Mouse (Mus musculus) activated CD4-positive, CD25-positive, alpha-beta regulatory T cell, adult 4 months (primary cell): ENCODE results near the gene Rbms2. TPM values are rescaled to one million over a fixed set of nuclear protein-coding genes. Genes with fewer than 3 reads are reported as not detected.

Source experiments
- ATAC-seq: one replicate; pipeline ENCODE4 v1.8.0; 2017
- polyA plus RNA-seq, 2 experiments: library from polyadenylated mRNA; unstranded; fragments of 100-300 nt; shearing (Covaris generic); gene quantifications; one replicate each; pipeline ENCODE4 v1.2.1; 2017

Rbms2 gene
- polyA plus RNA-seq, 2 experiments from 2014 or later = 20.9 to 25.0 TPM

DNA sequence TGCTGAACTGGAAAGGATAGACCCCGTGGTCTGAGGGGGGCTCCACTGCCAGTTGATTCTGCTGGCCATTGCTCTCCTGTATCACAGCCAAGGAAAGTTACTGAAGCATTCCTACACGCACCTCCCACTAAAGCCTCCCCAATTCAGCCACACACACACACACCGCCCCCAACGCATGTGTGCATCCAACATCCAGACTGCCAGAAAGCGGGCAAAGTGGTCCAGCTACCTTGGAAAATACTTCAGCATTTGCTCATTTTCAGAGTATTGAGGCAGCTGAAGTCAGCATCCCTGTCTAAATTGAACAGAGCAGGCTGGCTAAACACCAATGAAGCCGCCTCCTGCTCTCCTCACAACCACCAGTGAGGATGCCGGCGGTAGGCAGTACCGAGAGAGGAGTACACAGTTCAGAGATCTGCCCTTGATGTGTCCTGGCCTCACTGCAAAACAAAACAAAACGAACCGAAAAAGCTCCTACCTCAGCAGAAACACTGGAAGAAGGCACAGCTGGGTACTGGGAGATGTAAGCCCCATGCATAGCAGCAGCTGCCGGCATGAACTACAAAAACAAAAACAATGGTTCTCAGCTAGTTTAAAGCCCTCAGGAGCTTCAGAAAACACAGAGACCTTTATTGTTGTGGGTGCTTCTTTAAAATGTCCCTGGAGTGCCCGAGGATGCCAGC, 46.3 kb downstream of the Rbms2 start:
- no peak for ATAC-seq

DNA sequence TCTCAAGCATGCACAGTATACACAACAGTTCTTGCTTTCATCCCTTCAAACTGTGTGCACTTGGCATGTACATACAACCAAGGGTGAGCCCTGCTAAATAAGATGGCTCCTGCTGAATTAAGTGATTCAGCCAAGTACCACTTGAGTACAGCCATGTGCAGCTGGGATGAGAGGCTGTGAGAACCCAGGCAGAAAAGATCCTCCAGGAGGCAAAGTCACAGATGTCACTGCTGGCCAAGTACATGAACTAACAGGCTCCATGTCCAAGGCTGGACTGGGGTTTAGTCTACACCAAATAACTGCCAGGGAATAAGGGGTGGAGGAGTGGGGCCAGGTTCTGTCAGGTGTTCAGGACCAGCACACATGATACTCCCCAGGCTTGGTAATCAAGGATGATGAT, 48.3 kb downstream of the Rbms2 start:
- ATAC-seq = no peak

DNA sequence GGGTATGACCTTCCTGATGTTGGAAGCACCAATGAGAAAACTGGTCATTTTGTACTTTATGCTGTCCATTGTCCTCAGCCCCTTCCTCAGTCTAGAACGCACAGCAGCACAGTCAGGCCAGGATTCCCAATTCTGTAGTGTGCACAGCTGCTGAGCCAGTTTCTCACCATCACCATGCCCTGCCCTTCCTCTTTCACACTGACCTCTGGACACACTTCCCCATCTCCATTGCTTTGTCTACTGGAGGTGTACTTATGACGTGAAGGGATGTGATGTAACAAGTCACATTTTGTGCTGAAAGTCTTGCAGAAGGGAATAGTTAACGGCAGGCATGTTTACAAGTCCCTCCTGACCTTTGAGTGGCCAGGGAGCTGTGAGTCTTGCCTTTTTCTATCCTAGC, 48.8 kb downstream of the Rbms2 start:
- no peak for ATAC-seq

DNA sequence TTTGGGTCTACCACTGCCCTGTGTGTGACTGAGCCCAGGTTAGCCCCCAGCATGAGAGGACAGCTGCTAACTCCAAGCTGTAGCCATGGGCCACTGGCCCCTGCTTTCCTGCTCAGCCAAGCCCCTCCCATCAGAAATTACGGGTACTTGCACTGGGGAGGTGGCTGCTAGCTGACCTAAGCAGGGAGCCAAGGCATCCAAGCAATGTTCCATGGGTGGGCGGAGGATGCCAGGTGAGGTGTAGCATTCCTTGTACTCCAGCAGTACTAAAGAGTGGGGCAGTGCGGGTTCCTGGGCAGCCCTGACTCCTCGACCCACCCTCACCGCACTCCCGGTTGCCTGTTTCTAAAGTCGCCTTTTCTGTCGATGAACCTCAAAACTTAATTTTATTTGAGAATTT, 52.0 kb downstream of the Rbms2 start:
- no peak for ATAC-seq

DNA sequence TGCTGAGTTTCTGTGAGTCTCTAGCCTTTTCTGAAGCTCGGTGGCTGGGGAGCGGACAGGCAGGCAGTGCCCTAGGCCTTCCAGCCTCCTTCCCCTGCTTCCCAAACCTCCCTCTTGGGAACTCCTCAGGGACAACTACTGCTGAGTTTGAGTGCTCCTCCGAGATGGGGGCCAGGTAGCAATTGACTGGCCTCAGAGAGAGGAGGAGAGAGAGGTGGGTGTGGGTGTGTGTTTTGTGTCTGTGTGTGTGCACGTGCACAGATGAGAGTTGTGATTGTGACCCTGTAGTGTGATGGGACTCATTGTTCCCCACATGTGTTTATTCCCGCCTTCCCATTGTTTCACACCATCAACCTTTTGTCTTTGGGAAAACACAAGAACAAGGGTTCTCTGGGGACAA, 52.6 kb downstream of the Rbms2 start:
- ATAC-seq = no peak

DNA sequence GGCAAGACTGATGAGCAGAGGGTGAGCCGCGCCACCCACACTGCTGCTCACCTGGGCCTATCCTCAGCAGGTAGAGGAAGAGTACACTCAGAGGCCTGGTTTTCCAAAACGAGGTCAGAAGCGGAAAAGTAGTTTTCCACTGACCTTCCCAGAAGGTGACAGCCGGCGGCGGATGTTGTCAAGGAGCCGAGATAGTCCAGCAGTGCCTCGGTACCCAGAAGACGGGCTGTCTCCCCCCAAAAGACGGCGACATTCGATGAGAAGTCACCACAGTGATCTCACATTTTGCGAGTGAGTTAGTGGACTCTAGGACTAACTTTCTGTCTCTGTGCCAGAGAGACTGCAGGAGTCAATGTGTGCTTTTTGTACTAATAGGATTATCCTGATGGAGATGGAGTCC, 54.1 kb downstream of the Rbms2 start:
- no peak for ATAC-seq

DNA sequence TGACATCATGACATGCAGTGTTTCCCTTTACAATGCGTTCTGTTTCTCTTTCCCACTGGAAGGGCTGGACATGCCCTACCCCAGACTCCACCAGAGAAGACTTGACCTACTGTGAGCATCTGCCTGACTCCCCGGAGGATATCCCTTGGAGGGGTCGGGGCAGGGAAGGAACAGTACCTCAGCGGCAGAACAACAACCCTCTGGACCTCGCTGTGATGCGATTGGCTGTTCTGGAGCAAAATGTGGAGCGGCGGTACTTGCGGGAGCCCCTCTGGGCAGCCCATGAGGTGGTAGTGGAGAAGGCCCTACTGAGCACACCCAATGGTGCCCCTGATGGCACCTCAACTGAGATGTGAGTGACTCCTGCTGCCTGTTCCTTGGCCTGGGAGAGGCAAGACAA, 55.3 kb downstream of the Rbms2 start:
- ATAC-seq = no peak

DNA sequence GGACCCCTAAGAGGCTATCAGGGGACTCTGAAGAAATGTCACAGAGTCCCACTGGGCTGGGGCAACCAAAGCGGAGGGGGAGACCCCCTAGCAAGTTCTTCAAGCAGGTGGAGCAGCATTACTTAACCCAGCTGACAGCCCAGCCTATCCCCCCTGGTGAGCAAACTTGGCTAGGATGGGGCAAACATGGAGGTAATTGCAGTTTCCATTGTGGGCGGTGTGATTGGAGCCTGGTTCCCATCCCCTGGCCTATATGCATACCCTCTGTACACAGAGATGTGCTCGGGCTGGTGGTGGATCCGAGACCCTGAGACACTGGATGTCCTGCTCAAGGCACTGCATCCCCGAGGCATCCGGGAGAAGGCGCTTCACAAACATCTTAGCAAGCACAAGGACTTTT, 56.3 kb downstream of the Rbms2 start:
- ATAC-seq = no peak

DNA sequence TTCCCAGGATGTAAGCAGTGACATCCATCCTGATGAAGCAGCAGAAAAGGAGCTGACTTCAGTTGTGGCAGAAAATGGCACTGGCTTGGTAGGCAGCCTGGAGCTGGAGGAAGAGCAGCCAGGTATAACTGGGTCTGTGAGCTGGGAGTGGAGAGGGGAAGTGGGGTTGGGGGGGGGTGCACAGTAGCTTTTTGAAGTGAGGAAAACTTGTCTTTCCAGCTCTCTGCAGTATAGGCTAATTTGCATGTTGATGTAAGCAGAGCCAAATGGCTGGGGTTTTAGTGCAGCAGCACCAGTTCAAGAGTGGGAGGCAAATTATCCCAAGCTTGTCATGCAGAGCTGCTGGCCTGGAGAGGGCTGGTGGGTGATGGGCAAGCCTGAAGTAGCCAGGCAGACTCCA, 68.9 kb downstream of the Rbms2 start:
- no peak for ATAC-seq

DNA sequence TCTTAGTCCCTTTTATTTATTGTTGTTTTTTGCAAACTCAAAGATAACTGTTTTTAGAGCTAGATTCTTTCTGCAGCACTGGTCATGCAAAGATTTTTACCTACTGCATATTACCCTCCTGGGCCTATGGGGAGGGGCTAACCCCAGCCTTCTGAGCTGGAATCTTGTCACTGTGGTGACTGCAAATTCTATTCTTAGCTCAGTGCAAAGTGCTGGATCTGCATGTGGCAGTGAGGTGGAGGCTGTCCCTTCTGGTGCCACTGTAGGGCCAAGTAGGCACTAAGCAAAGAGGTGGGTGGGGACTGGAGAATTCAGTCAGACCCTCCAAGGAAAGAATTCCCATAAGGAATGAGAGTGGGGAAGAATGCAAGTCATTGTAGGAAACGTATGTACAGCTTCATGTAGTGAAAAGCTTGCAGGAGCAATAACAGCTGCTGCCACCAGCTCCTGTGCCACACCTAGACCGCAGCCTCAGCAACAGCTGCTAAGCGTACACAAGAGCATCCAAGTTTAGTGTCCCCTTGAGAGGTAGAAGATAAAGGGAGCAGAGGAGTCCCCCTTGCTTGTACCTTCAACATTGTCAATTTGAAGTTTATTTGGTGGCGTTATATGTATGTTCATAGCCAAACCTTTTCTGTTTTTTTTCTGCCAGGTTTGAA, 69.9 kb downstream of the Rbms2 start:
- no peak for ATAC-seq

DNA sequence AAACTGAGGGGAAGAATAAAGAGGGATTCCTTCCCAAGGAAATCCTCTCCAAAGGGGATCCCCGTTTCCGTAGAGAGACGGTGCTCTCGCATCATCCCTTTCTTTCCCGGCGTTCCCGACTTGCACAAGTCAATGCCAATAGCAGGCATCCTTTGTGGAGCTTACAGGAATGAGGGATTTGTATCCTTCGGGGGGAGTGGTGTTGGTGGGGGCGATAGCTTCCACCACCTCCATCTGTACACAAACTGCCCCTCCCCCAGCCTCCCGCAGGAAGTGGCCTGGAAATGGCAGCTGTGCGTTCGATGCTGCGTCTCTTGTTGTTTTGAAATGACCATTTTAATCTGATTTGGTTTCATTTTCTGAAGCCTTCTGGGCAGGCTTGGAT, 82.5 kb downstream of the Rbms2 start:
- ATAC-seq = peak; percentile 26

DNA sequence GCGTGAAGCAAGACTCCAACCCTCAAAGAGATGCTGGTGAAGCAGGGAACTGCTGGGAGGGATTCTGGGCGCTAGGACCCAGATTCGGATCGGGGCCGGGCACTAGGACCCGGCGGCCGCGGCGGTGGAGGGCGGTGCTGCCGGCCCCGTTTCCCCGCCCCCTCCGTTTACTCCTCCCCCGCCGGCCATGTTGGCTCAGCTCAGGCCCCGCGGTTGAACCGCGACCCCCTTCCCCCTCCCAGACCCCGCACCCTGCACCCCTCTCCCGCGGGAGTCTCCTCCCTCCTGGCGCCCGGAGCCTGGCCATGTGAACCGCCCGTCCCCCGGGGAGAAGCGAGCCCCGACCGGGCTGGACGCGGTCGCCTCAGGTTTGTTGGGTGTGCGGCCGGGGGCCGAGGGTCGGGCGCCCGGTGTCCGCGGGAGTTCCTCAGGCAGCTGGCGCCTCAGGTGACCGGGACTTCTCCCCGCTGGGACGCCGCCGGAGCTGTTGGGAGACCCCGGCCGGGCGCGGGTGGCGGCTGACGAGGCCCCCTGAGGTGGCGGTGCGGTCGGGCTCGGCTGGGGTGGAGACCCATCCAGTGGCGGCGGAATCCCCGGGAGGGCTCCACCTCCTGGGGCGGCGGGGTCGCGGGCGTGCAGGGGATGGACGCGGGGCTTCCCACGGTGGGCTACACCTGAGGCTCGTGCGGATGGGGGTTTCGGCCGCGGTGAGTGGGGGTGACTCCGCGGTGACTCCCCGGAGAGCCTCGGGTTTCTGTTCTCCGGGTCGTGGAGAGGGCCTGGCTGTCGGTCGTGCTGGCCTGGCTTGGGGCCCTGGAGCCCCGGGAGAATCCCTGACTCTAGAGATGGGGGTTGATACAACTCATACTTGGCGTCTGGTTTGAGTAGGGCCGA, 83.2 kb downstream of the Rbms2 start:
- ATAC-seq = peak; percentile 30

DNA sequence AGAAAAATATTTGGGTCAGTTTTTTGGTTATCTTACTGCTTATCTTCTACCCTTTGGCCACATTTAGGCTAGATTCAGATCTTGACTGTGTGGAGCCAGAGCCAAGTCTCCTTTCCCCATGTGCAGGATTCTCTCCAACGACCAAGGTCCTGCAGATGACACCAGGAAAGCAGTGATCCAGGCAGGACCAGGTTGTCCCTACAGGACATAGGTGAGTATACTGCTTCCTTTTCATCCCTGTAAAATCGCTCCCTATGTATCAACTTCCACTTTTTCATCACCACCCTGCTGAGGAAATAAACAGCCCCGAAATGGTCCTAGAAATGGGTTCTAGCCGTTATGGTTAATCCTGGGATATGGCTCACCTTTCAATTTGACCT, 83.8 kb downstream of the Rbms2 start:
- no peak for ATAC-seq

DNA sequence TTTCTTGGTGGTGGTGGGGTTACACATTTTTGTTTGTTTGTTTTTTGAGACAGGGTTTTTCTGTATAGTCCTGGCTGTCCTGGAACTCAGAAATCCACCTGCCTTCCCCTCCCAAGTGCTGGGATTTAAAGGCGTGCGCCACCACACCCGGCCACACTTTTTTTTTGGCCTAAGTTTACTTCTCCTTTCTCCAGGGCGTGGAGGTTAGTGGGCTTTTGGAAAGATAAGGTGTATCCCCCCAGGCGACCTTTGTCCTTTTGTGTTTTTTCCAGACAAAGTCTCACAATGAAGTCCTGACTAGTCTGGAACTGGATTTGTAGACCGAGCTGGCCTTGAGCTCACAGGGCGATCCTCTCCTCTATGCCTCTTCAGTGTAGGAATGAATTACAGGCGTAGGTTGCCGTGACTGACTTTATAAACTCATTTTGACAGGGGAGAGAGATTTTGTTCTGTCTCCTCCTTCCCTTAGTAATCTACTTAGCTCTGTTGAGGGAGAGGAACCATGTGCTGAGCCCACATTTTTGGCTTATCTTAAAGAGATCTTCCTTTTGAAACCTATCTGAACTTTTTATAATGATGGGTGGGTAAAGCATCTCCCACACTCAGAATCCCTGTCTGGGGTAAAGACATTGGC, 85.0 kb downstream of the Rbms2 start:
- no peak for ATAC-seq

DNA sequence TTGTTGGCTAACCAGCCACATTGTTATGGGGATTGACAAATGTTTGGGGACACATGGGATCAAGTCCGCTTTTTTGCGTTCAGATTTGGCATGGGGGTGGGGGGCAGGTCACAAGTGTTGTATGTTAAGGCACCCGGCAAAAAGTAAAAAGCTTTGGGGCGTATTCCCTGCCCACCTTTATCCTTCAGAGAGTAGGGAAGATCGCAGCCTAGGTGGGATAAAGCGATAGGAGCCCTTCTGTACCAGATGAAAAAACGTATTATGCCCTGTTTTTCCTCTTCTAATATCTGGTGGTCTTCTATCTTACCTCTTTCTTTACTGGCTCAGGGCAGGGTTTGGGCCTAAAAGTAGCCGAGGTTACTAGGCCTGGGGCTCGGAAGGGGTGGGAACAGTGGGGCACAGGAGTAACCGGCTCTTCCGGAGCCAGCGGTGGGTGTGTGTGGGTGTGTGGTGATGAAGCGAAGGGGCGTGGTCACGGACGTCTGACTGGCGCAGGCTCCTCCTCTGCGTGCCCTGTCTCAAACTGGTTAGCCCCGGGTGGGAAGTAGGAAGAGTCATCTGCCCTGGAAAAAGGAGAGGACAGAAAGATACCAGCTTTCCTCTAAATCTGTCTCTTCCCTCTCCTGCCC, 85.6 kb downstream of the Rbms2 start:
- ATAC-seq = peak; percentile 60

DNA sequence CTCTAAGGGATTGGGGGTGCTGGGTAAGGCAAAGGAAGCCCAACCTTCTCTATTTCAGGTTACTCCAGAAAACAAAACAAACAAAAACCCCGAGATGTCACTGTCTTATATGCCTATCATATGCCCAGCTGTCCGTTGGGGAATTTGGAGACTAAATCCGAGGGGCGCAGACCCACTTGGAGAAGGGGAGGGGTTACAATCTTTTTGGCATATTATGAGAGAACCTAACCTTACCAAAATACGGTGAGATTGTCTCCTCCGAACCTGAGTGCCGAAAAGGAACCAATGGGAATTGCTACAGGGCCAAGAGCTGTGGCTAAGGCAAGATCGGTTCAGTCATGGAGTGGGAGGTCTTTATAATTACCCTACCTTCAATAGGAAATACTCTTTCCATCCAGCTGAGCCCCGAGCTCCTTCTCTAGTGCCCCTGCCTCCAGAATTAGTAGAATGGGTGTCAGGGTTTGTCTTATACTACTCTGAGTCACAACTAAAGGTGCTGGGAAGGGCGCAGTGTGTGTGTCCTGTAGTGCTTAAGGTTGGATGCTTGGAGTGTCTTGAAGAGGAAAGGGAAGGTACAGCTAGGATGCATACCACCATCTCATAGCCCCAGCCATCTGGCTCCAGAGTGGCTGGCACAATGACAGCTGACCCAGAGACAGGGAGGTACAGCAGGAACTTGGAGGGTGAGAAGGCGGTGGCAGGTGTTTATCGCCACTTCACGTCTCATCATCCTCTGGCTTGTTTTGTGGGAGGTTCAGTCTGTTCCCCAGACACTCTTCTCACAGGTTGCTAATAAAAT, 86.4 kb downstream of the Rbms2 start:
- no peak for ATAC-seq

DNA sequence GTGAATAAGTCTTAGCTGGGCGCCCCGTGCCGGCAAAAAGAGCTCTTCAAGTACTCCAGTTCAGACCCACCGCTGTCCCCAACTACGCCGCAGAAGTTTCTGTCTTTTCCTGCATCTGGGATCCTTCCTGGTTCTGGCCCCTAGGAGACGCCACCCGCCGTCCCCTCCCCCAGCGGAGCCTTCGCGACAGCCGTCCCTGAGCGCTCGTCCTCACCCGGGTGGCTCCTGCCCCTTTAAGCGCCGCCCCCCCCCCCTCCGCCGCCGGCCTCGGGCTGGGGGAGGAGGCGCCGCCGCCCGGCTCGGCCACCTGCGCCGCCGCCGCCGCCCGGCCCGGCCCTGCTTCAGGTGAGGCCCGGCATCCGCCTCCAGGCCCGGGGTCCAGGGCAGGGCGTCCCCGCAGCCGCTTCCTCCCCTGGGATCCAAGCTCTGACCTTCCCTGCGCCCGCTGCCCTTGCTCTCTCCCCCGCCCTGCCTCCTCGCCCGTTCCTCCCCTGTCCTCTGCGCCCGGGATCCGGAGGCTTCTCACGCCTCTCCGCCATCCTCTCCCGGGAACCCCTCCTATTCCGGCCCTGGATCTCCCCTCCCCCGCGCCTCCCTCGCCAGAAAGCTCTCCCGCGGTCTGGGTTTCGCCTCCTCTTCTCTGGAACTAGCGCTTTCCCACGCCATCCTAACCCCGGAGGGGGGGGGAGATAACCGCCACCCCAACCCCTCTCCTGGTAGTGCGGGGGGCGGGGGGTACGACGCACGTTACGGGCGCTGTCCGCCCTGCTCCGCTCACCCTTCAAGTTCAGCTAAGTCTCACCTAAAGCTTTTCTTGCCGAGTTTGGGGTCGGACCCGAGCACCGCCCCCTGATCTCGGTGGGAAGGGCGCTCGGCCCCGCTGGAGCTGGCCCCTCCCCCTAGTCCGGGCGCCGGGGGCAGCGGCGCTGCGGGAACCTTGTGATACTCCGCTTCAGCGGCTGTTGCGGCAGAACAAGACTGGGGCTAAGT, 87.3 kb downstream of the Rbms2 start:
- no peak for ATAC-seq

DNA sequence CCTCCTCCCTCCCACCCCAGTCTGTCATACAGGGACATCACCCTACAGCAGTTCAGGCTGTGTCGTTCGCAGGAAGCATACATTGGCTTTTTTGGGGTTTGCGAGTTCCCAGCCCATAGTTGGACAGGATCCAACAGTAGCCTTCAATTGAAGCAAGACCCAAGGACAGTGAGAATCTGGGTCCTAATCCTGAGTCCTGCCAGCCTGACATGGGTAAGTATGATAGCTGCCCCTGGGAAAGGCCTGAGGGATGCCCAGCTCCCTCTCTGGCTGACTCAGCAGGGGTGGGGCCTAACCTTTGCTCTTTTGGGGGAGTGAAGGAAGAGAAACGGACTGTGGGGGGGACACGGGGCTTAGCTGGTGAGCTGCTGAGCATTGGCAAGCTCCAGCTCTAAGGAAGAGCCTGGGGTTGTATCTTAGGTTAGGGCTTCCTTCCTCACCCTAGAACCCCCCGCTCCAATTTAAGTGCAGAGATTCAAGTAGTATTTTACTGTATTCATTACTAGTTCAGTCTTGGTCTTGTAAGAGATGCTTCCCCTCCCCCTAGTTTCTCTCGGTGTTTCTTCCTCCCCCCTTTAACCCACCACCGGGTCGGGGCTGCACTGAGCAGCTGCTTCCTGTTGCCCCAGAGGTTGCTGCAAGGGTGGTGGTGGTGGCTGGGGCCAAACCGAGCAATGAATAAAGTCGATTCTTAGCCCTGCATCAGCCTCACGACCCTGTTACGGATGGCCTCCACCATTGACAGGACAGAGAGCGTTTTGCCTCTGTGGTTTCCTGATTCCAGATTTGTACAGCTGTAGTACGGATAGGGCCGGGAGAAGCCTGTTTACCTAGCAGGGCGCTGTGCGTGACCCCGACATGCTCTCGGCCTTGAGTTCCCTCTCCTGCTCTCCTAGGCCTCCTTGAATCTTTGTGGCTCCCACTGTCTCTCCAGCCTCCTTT, 88.3 kb downstream of the Rbms2 start, which contains the start of gene Baz2a:
TSS of gene Baz2a (plus strand) at position 14 of the 942 bp plus-strand sequence.
- peak; percentile 60 for ATAC-seq
